Mouse (Mus musculus) left cerebral cortex, adult 2 months (tissue): ENCODE measurements around the gene 4930505A04Rik. TPM values are rescaled to one million over a fixed set of nuclear protein-coding genes. Genes with fewer than 3 reads are reported as not detected.
A peak's percentile ranks its signal among the peaks of the same experiment; 100 is the strongest.
"Not testable (repeated sequence)": the region's sequence is repeated elsewhere in the genome, so short reads cannot be mapped to it uniquely, and the experiment has no call there.

ENCODE experiments used
- DNase-seq, 2 experiments: peaks; one replicate each; pipeline ENCODE4 v3.0.0; 2021 to 2022; ENCODE audit warnings: low spot score in 2 of 2, mixed read lengths in 1 of 2; ENCODE audit errors: extremely low spot score in 1 of 2
- H3K27ac ChIP-seq: fragments of 200-600 bp; 2 replicates; pipeline ENCODE4 v1.8.1; 2022
- H3K4me3 ChIP-seq: fragments of 200-600 bp; 2 replicates; pipeline ENCODE4 v1.8.1; 2022
- CTCF ChIP-seq: fragments of 200-600 bp; IDR thresholded peaks from 2 replicates; pipeline ENCODE4 v1.8.1; 2022; ENCODE audit warnings: antibody characterized with exemption, mild to moderate bottlenecking, moderate library complexity
- intact Hi-C: fragments of 180-260 bp; cut with DNase I; formaldehyde crosslinking; loops from one replicate; pipeline ENCODE4 v1.15.1; 2025
- total RNA-seq, 2 experiments: library from RNA; stranded (reverse); gene quantifications; 2 replicates each; pipeline ENCODE4 v1.2.3; 2021

4930505A04Rik gene
- total RNA-seq, 2 experiments from 2014 or later = 0.38 to 0.65 TPM

DNA sequence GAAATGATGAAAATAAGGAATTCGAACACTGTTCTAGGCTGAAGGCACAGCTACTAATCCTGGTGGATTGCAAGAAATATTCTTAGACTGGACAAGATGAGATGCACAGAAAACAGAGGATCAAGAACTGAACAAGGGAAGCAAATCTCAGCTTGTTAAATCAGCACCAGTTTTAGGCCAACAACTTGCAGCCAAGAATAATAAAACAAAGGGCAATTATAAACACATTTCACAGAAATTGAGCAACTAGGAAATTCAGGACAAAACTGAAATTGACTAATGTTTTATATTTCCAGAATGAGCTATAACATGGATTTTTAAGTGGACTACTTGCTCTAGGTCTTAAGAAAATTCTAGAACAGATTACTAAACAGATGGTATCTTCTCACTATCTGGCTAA lies 24.1 kb downstream of the 4930505A04Rik start:
- H3K4me3 ChIP-seq = no peak overlapping the region
- DNase-seq = no peak
- no peak for TF ChIP-seq CTCF

DNA sequence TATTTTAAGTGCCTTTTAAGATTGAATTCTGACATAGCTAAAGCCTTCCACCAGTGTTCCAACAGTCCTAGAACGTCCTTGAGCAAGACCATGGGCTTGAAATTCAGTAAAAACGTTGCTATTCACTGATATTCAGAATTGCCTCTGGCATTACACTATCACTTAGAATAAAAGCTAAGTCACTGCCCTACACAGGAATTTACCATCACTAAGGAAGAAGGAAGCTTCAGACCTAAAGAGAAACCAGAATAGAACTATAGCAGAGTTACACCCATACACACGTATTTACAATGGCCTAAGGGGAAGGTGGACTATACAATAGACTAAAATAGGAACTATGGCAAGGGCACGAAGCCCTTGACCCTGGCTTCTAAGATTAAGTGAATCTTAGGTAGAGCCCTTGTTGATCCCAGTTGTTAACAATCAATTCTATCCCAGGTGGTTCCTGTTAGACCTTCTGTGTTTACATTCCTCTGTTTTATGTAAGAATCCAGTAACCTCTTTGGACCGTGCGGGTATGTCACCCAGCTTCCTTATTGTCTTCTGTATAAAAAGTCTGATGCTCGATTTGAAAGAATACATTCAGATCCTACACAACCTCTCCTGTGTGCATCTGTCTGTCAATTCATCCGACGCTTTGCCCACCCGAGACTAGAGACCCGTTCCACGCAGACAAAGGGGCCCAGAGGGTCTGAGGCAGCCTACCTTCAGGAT lies 27.3 kb downstream of the 4930505A04Rik start:
- H3K27ac ChIP-seq, DNase-seq, H3K4me3 ChIP-seq, intact Hi-C loops: not testable (repeated sequence)

More for the DNA sequence above, 24.1 kb downstream of the 4930505A04Rik start:
- peak overlapping the region; percentile 33; the same call in 1 of the 2 replicates for H3K27ac ChIP-seq
- intact Hi-C loops = loop anchor here (5.0 kb wide), 1 partner anchor 180 kb away; the partner anchor contains the start of gene Sptbn1

DNA sequence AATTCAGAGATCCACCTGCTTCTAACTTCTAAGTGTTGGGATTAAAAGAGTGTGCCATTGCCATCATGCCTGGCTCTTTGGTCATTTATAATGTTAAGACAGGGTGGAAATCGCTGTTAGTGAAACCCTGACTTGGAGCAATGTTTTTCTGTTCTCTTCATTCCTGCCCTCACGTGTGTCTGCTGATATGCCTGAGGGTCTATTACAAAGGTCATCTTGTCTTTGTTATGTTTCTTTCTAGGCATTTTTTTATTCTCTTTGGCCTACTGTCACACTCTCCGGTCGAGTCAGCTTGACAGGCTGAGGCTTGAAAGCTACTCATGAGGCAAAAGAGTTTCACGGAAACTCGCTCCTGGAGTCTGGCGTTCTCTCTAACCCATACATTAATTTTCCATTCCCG lies 27.9 kb downstream of the 4930505A04Rik start:
- Histone ChIP-seq H3K27ac (no peak overlapping the region), H3K4me3 (no peak overlapping the region)
- intact Hi-C loops = no loop called here
- DNase-seq = no peak
- no peak for TF ChIP-seq CTCF

DNA sequence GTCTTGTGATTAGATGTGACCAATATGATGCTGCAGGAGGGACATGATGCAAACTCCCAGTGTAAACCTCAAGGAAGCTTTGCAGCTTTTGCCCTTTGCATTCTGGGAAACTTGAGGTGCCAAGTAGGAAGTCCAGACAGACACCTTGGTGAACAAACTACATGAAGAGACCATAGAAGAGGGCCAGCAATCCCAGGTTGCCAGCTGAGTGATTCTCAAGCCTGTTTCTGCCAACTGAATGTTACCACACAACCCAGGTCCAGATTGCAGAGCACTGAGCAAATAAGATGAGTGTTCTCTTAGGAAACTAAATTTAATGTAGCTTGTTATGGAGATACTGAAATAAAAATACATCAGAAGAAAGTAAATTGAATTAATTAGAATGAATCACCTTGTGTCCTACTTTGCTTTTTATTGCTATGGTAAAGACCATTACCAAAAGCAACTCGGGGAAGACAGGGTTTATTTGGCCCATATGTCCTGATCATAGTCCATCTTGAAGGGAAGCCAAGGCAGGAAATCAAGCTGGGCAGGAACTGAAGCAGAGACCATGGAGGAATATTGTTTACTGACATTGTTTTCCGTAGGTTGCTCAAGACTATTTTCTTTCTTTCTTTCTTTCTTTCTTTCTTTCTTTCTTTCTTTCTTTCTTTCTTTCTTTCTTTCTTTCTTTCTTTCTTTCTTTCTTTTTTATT lies 38.2 kb downstream of the 4930505A04Rik start:
- intact Hi-C loops = no loop called here
- TF ChIP-seq CTCF = no peak
- Histone ChIP-seq H3K4me3 (no peak overlapping the region), H3K27ac (peak overlapping the region; percentile 47; the same call in 1 of the 2 replicates)
- peak in 1 of 2 experiments; percentile 25 for DNase-seq

DNA sequence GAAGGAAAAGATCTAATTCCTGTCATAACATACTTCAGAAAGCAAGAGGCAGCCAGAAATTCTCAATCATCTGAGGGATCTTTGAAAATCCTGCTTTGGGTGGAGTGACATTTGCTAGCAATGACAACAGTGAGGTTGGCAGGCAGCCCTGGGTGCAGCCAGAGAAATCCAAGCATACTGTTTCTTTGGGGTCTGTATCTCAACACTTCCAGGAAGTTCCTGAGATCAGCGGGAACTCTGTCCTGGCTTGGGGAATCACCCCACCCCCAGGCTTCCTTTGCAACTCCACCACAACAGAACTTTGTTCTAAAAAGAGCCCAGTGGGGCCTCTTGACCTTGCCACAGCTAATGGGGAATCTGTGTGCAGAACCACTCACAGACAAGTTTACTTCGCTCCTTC lies 66.0 kb downstream of the 4930505A04Rik start:
- Histone ChIP-seq H3K27ac (peak overlapping the region; percentile 42; the same call in 1 of the 2 replicates), H3K4me3 (no peak overlapping the region)
- intact Hi-C loops = no loop called here
- TF ChIP-seq CTCF = peak; percentile 3; the same call in 1 of the 2 replicates
- DNase-seq = peak in 1 of 2 experiments; percentile 8

DNA sequence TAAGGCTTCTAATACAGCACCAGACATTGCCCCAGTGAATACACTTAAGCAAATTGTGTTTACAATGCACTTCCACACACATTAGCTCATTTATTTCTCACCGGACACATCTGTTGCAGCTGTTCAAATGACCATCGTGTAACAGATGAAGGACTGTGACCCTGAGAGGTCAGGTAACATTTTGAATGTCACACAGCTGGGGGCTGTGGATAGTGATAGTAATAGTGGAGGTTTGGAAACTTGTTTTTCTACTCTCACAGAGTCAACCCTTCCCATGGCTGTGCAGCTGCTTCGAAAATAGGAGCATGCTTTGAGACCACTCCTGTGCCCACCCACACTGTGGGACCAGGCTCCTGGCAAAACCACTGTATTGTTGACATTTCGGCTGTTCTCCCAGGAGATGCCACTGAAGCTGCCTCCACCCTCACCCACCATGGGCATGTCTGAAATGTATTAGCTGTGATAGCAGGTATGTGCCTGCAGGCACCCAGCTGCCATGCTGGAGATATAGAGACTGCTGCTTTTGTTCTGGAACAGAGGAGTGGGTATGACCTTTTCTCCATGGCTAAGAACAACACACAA lies 66.9 kb downstream of the 4930505A04Rik start:
- intact Hi-C loops = no loop called here
- H3K27ac ChIP-seq = peak overlapping the region; percentile 42
- TF ChIP-seq CTCF = no peak
- H3K4me3 ChIP-seq = no peak overlapping the region
- no peak for DNase-seq

DNA sequence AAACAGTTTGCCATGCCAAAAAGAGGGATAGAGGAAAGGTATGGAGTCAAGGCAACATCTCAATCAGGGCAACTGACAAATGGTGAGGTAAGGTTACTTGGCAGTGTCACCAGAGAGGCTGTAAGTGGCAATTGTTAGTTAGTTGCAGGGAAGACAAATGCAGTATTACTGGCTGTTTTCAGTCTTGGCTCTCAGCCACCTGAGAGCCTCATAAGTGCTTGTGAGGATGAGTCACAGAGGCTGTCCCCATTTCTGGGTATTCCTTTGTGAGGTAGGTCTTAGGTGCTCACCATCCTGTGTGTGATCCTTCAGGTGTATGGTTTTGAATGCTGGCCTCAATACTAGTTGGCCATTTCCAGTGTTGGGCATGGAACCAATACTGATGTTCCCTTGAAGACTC lies 77.3 kb downstream of the 4930505A04Rik start:
- DNase-seq = no peak
- intact Hi-C loops = no loop called here
- no peak for TF ChIP-seq CTCF
- Histone ChIP-seq H3K4me3 (no peak overlapping the region), H3K27ac (no peak overlapping the region)

DNA sequence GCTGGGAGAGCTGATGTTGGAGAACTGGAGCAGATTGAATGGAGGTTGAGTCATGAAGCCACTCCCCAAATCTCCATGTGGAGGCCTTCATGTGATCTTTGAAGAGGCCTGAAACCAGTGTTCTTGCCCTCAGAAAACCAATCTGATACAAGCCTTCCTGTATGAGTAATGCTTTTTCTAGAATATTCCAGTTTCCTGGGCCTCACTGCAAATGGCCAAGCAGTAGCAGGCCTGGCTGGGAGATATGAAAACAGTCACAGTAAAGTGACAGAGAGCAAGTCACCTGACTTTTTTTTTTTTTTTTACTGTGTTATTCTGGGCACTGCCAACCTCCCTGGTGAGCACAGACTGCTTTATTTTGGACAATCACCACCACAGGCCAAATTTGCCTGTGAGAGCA lies 88.6 kb downstream of the 4930505A04Rik start:
- no peak overlapping the region for H3K4me3 ChIP-seq
- no peak overlapping the region for H3K27ac ChIP-seq
- intact Hi-C loops = no loop called here
- DNase-seq = no peak
- no peak for TF ChIP-seq CTCF

Other genes starting within 250 kb of the 4930505A04Rik start
- 100 to 1,000 TPM; 601 to 602 TPM for gene Sptbn1, start 203.7 kb downstream of the 4930505A04Rik start, total RNA-seq
- 10 to 100 TPM; 22.8 to 27.1 TPM for gene Acyp2, start 177.8 kb upstream of the 4930505A04Rik start, total RNA-seq